Mouse (Mus musculus) CH12.LX (cell line): Measurements from ENCODE around the gene Syn1. TPM values are rescaled to one million over a fixed set of nuclear protein-coding genes. Genes with fewer than 3 reads are reported as not detected.

ENCODE experiments used
- DNase-seq: peaks from one replicate; pipeline ENCODE4 v3.0.0-alpha.2; 2013; ENCODE audit errors: extremely low read depth
- H3K27ac ChIP-seq: 2 replicates; pipeline ENCODE4 v1.5.1; 2012; ENCODE audit warnings: low read depth, mild to moderate bottlenecking, control low read depth, moderate library complexity; ENCODE audit not compliant: insufficient read depth
- H3K27me3 ChIP-seq: replicated peaks from 2 replicates; pipeline ENCODE3; 2012; ENCODE audit warnings: inconsistent platforms
- H3K36me3 ChIP-seq, 2 experiments: replicated peaks in 1 of 2; 2 replicates each; pipeline versions ENCODE3 to v1.6.1; 2012; ENCODE audit warnings: inconsistent platforms in 1 of 2, low read length in 1 of 2, mild to moderate bottlenecking in 1 of 2, mixed read lengths in 1 of 2, moderate library complexity in 1 of 2; ENCODE audit not compliant: control insufficient read depth in 1 of 2, insufficient read depth in 1 of 2
- H3K4me1 ChIP-seq, 2 experiments: 2 replicates each; pipeline ENCODE4 v1.6.1; 2012; ENCODE audit warnings: inconsistent platforms in 1 of 2, moderate library complexity in 1 of 2; ENCODE audit not compliant: insufficient read depth in 2 of 2, control insufficient read depth in 1 of 2
- H3K4me2 ChIP-seq: 2 replicates; pipeline ENCODE4 v1.6.1; 2012; ENCODE audit warnings: low read depth, mild to moderate bottlenecking, control low read depth; ENCODE audit not compliant: poor library complexity, insufficient read depth, severe bottlenecking
- H3K4me3 ChIP-seq, 3 experiments: fragments of 150-350 bp in 1 of 3; sonication (generic) in 1 of 3; replicated peaks in 1 of 3; 2 replicates each; pipeline versions ENCODE3 to v1.5.1; 2011 to 2012; ENCODE audit warnings: low read depth in 2 of 3, low read length in 2 of 3, mild to moderate bottlenecking in 2 of 3, moderate library complexity in 2 of 3, control low read depth in 1 of 3, improper control_type of control experiment in 1 of 3, inconsistent platforms in 1 of 3, mixed read lengths in 1 of 3; ENCODE audit not compliant: poor library complexity in 1 of 3
- H3K79me2 ChIP-seq: replicated peaks from 2 replicates; pipeline ENCODE4 v1.6.1; 2012; ENCODE audit warnings: mild to moderate bottlenecking, moderate library complexity; ENCODE audit not compliant: control insufficient read depth, poor library complexity, insufficient read depth, severe bottlenecking; ENCODE audit errors: extremely low read depth
- H3K9ac ChIP-seq: 2 replicates; pipeline ENCODE4 v1.6.1; 2012; ENCODE audit warnings: low read depth, mild to moderate bottlenecking, control low read depth, moderate library complexity; ENCODE audit not compliant: insufficient read depth
- H3K9me3 ChIP-seq: replicated peaks from 2 replicates; pipeline ENCODE3; 2012; ENCODE audit warnings: low read length, inconsistent platforms, mixed read lengths
- CHD1 ChIP-seq: IDR thresholded peaks from 2 replicates; pipeline ENCODE4 v1.6.1; 2012; ENCODE audit warnings: low read depth, low read length, improper control_type of control experiment, inconsistent platforms
- CHD2 ChIP-seq: IDR thresholded peaks from 2 replicates; pipeline ENCODE4 v1.6.1; 2011; ENCODE audit warnings: low read length, improper control_type of control experiment
- CTCF ChIP-seq, 2 experiments: IDR thresholded peaks in 1 of 2; conservative IDR thresholded peaks in 1 of 2; 2 replicates each; pipeline ENCODE4 v1.5.1; 2011 to 2012; ENCODE audit warnings: low read depth in 2 of 2, low read length in 2 of 2, improper control_type of control experiment in 1 of 2, inconsistent platforms in 1 of 2, mild to moderate bottlenecking in 1 of 2, moderate library complexity in 1 of 2
- E2F4 ChIP-seq: IDR thresholded peaks from 2 replicates; pipeline ENCODE4 v1.6.1; 2011; ENCODE audit warnings: low read depth, low read length, improper control_type of control experiment; ENCODE audit not compliant: insufficient replicate concordance
- ELF1 ChIP-seq: IDR thresholded peaks from 2 replicates; pipeline ENCODE4 v1.6.1; 2014; ENCODE audit warnings: low read depth, mild to moderate bottlenecking, inconsistent platforms, low read length, improper control_type of control experiment
- EP300 ChIP-seq: IDR thresholded peaks from 2 replicates; pipeline ENCODE4 v1.6.1; 2011; ENCODE audit warnings: low read length, improper control_type of control experiment
- ETS1 ChIP-seq: conservative IDR thresholded peaks from 2 replicates; pipeline ENCODE4 v1.6.1; 2012; ENCODE audit warnings: low read depth, mild to moderate bottlenecking, inconsistent platforms, low read length, improper control_type of control experiment, moderate library complexity
- GABPA ChIP-seq: IDR thresholded peaks from 2 replicates; pipeline ENCODE4 v1.6.1; 2012; ENCODE audit warnings: low read depth, low read length, improper control_type of control experiment, inconsistent platforms; ENCODE audit not compliant: insufficient replicate concordance
- HCFC1 ChIP-seq: IDR thresholded peaks from 2 replicates; pipeline ENCODE4 v1.6.1; 2012; ENCODE audit warnings: low read depth, mild to moderate bottlenecking, inconsistent platforms, low read length, improper control_type of control experiment
- IRF4 ChIP-seq: IDR thresholded peaks from 2 replicates; pipeline ENCODE4 v1.6.1; 2014; ENCODE audit warnings: low read depth, mild to moderate bottlenecking, inconsistent platforms, low read length, improper control_type of control experiment
- JUN ChIP-seq: IDR thresholded peaks from 2 replicates; pipeline ENCODE4 v1.6.1; 2011; ENCODE audit warnings: low read depth, mild to moderate bottlenecking, low read length, improper control_type of control experiment, moderate library complexity; ENCODE audit not compliant: insufficient read depth
- JUND ChIP-seq: conservative IDR thresholded peaks from 2 replicates; pipeline ENCODE4 v1.6.1; 2011; ENCODE audit warnings: low read depth, low read length, improper control_type of control experiment
- KAT2A ChIP-seq: IDR thresholded peaks from 2 replicates; pipeline ENCODE4 v1.6.1; 2012; ENCODE audit warnings: low read length, improper control_type of control experiment, inconsistent platforms; ENCODE audit not compliant: insufficient replicate concordance
- MAFK ChIP-seq: IDR thresholded peaks from 2 replicates; pipeline ENCODE4 v1.6.1; 2011; ENCODE audit warnings: low read length, improper control_type of control experiment; ENCODE audit not compliant: insufficient replicate concordance
- MAX ChIP-seq: IDR thresholded peaks from 2 replicates; pipeline ENCODE4 v1.6.1; 2011; ENCODE audit warnings: low read length, improper control_type of control experiment
- MAZ ChIP-seq: IDR thresholded peaks from 2 replicates; pipeline ENCODE4 v1.6.1; 2012; ENCODE audit warnings: low read depth, mild to moderate bottlenecking, inconsistent platforms, low read length, improper control_type of control experiment, moderate library complexity
- MEF2A ChIP-seq: IDR thresholded peaks from 2 replicates; pipeline ENCODE4 v1.6.1; 2014; ENCODE audit warnings: low read depth, mild to moderate bottlenecking, inconsistent platforms, low read length, improper control_type of control experiment, borderline replicate concordance
- MYC ChIP-seq: IDR thresholded peaks from 2 replicates; pipeline ENCODE4 v1.6.1; 2011; ENCODE audit warnings: low read depth, mild to moderate bottlenecking, improper control_type of control experiment, low read length
- NELFE ChIP-seq: IDR thresholded peaks from 2 replicates; pipeline ENCODE4 v1.6.1; 2011; ENCODE audit warnings: low read depth, low read length, improper control_type of control experiment
- POLR2A ChIP-seq: IDR thresholded peaks from 2 replicates; pipeline ENCODE4 v1.6.1; 2011; ENCODE audit warnings: low read depth, mild to moderate bottlenecking, improper control_type of control experiment, low read length
- POLR2AphosphoS2 ChIP-seq: IDR thresholded peaks from 2 replicates; pipeline ENCODE4 v1.6.1; 2011; ENCODE audit warnings: low read depth, low read length, improper control_type of control experiment
- RAD21 ChIP-seq: IDR thresholded peaks from 2 replicates; pipeline ENCODE4 v1.6.1; 2011; ENCODE audit warnings: low read depth, mild to moderate bottlenecking, low read length, improper control_type of control experiment, moderate library complexity
- RCOR1 ChIP-seq: conservative IDR thresholded peaks from 2 replicates; pipeline ENCODE4 v1.6.1; 2012; ENCODE audit warnings: low read depth, mild to moderate bottlenecking, inconsistent platforms, low read length, improper control_type of control experiment
- SMC3 ChIP-seq: IDR thresholded peaks from 2 replicates; pipeline ENCODE4 v1.6.1; 2011; ENCODE audit warnings: low read depth, low read length, improper control_type of control experiment
- TBP ChIP-seq: conservative IDR thresholded peaks from 2 replicates; pipeline ENCODE4 v1.6.1; 2011; ENCODE audit warnings: low read depth, low read length, improper control_type of control experiment
- TCF12 ChIP-seq: IDR thresholded peaks from 2 replicates; pipeline ENCODE4 v1.6.1; 2014; ENCODE audit warnings: low read depth, mild to moderate bottlenecking, inconsistent platforms, low read length, improper control_type of control experiment
- UBTF ChIP-seq: IDR thresholded peaks from 2 replicates; pipeline ENCODE4 v1.6.1; 2012; ENCODE audit warnings: low read depth, mild to moderate bottlenecking, inconsistent platforms, low read length, improper control_type of control experiment, moderate library complexity
- USF1 ChIP-seq: IDR thresholded peaks from 2 replicates; pipeline ENCODE4 v1.6.1; 2014; ENCODE audit warnings: low read depth, mild to moderate bottlenecking, inconsistent platforms, low read length, improper control_type of control experiment
- USF2 ChIP-seq: conservative IDR thresholded peaks from 2 replicates; pipeline ENCODE4 v1.6.1; 2011; ENCODE audit warnings: low read depth, low read length, improper control_type of control experiment
- ZKSCAN1 ChIP-seq: IDR thresholded peaks from 2 replicates; pipeline ENCODE4 v1.6.1; 2012; ENCODE audit warnings: low read depth, inconsistent platforms, low read length, improper control_type of control experiment, borderline replicate concordance
- ZMIZ1 ChIP-seq: IDR thresholded peaks from 2 replicates; pipeline ENCODE4 v1.6.1; 2012; ENCODE audit warnings: low read depth, mild to moderate bottlenecking, inconsistent platforms, low read length, improper control_type of control experiment
- ZNF384 ChIP-seq: IDR thresholded peaks from 2 replicates; pipeline ENCODE4 v1.6.1; 2012; ENCODE audit warnings: low read depth, low read length, improper control_type of control experiment, inconsistent platforms
- dilution Hi-C: fragments of 300-500 bp; cut with MboI; formaldehyde crosslinking; loops from 2 replicates; pipeline ENCODE4 v1.14.3; 2020; ENCODE audit warnings: low sequenced_read_pairs; ENCODE audit not compliant: extremely low pct_unique_long_range_greater_than_20kb, extremely low pct_ligation_motif_present
- in situ Hi-C: fragments of 300-500 bp; cut with MboI; formaldehyde crosslinking; loops from 3 replicates; pipeline ENCODE4 v1.14.3; 2019; ENCODE audit warnings: low sequenced_read_pairs, low pct_ligation_motif_present, low pct_unique_long_range_greater_than_20kb, mixed read lengths
- polyA plus RNA-seq: library from polyadenylated mRNA; unstranded; fragments of >175 nt; gene quantifications from 2 replicates; pipeline ENCODE4 v1.2.1, GENCODE M21; 2012; ENCODE audit warnings: low read depth; ENCODE audit not compliant: insufficient read length
- total RNA-seq, 2 experiments: library from RNA; depleted of rRNA; stranded (reverse); fragments of 300-350 nt in 1 of 2; fragments of >200 nt in 1 of 2; gene quantifications; 2 replicates each; pipeline ENCODE4 v1.2.3; 2012 to 2014

The Syn1 gene
- total and polyA plus RNA-seq, 3 experiments, result 0.08 to 0.51 (median 0.38) TPM

DNA sequence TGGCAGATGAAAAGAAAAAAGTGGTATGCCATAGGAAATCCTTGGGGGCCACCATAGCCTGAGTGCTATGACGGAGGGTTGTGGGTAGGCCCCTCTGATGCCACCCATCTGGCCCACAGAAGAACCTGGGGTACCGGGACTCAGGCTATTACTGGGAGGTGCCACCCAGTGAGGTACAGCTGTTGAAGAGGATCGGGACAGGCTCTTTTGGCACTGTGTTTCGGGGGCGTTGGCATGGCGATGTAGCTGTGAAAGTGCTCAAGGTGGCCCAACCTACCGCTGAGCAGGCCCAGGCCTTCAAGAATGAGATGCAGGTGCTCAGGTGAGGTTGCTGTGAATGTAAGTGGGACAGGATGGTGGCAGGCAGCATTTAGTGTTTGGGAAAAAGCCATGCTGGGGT lies 67.0 kb downstream of the Syn1 start:
- no peak for TF ChIP-seq ZKSCAN1
- TF ChIP-seq ZMIZ1, result no peak
- no peak for TF ChIP-seq TCF12
- no peak for TF ChIP-seq RCOR1
- no peak for TF ChIP-seq RAD21
- peaks cover 4 to 13% of the 10 kb centered on the region in 2 experiments for H3K4me1 ChIP-seq
- H3K27ac ChIP-seq, result no peak overlapping the region
- H3K9me3 ChIP-seq, result no peaks in the 10 kb centered on the region
- no peaks in the 10 kb centered on the region for H3K27me3 ChIP-seq
- peaks cover 60 to 81% of the 10 kb centered on the region in 2 experiments for H3K36me3 ChIP-seq
- dilution Hi-C loops (no loop called here), in situ Hi-C loops (no loop called here)
- no peak for DNase-seq
- H3K4me2 ChIP-seq, result no peak overlapping the region
- peaks cover 12% of the 10 kb centered on the region for H3K79me2 ChIP-seq
- no peak overlapping the region for H3K9ac ChIP-seq
- no peak overlapping the region for H3K4me3 ChIP-seq

DNA sequence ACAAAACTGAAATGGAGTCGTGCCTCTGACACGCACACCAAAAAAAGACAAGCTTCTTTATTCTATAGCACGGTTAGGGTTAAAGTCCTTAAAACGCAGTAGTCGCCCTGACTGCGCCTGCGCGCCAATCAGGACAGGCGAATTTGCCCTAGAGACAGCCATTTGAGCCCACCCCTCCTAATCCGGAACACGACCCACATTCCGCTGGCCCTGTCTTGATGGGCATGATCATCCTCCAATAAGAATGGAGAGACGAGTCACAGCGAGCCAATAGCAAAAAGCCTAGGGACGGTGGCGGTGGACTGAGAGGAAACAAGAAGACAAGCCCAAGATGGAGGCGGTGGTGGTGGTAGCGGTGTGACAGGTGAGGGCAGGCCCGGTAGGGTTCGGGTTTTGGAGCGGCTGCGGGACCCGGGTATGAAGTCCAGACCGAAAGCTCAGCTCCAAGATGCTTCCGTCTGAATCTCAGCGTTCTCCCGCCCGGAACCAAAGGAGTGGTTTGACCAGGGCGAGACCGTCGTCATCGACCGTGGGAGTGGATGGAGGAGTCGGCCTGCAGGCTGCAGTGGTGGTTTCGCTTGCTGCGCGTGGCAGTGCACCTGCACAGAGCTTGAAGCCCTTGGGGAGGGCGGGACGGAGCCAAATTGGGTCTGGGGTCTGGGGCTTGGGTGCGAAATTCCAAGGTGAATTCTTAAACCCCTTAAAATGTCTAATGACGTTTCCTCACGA lies 72.4 kb downstream of the Syn1 start:
- Histone ChIP-seq H3K36me3 (peaks cover 25 to 32% of the 10 kb centered on the region in 2 experiments), H3K27ac (0 out of 2 replicates have a peak overlapping the region, but pooled peaks have one; percentile 28), H3K9ac (peak overlapping the region; percentile 81), H3K27me3 (no peaks in the 10 kb centered on the region), H3K79me2 (peaks cover 16% of the 10 kb centered on the region), H3K4me3 (peak overlapping the region; percentile 77 to 92 (median 78)), H3K9me3 (peaks cover 4% of the 10 kb centered on the region), H3K4me2 (peak overlapping the region; percentile 75; the same call in 1 of the 2 replicates), H3K4me1 (peaks cover 4 to 13% of the 10 kb centered on the region in 2 experiments)
- in situ Hi-C loops, result no loop called here
- dilution Hi-C loops, result no loop called here
- peak; percentile 94 for DNase-seq
- TF ChIP-seq JUN (no peak), CHD1 (no peak), E2F4 (no peak), ELF1 (peak; percentile 78), IRF4 (no peak), GABPA (no peak), HCFC1 (peak; percentile 74), POLR2AphosphoS2 (no peak), CTCF (conservative IDR thresholded peaks at IDR 0.05 in 1 of 2, IDR thresholded peaks at IDR 0.05 in 1 of 2; ENCODE audit: low read depth in 2 of 2, low read length in 2 of 2) (no peak), ZKSCAN1 (no peak), UBTF (no peak), CHD2 (peak; percentile 92), MAX (no peak), RCOR1 (no peak), MAZ (no peak), NELFE (peak; percentile 73), ZNF384 (no peak), JUND (no peak), USF2 (no peak), RAD21 (no peak), KAT2A (no peak), MEF2A (no peak), ETS1 (no peak), TBP (no peak), POLR2A (peak; percentile 79), EP300 (no peak), MAFK (no peak), MYC (no peak), SMC3 (no peak), USF1 (no peak), ZMIZ1 (0 out of 2 replicates have a peak, but pooled peaks have one; percentile 22)
